ENCODE assay signal across 11 mouse cellular contexts in genomic region chr8:84182833-84183232, GRCm38 (mm10). TPM values are rescaled to one million over a fixed set of nuclear protein-coding genes. Genes with fewer than 3 reads are reported as not detected.
DNase-seq lines count a peak whose midpoint lies in the region; ATAC-seq lines count a peak whose summit lies in the region.
"Had no signal": no experiment of that assay in that cellular context is flagged by ENCODE, and none has a peak within 500 bp of the region (broad histone marks: within the 10 kb centered on the region; RNA-seq: fewer than 3 reads in every experiment).

No protein-coding gene starts in this region.

- no peaks in the 10 kb centered on the region for H3K27me3 ChIP-seq in kidney, embryonic 14.5 days (ENCODE audit: control insufficient read depth, insufficient read depth, low read length)
- H3K27me3 ChIP-seq in embryonic facial prominence, embryonic 10.5 days (replicated peaks; ENCODE audit: low read depth, poor library complexity, severe bottlenecking): peaks cover 25% of the 10 kb centered on the region
- no peaks in the 10 kb centered on the region for H3K27me3 ChIP-seq in hindbrain, embryonic 14.5 days (ENCODE audit: control insufficient read depth, insufficient read depth, low read length)
- H3K27me3 ChIP-seq in midbrain, embryonic 14.5 days (ENCODE audit: control insufficient read depth, insufficient read depth, low read length): no peaks in the 10 kb centered on the region
- H3K27me3 ChIP-seq: Patski had no signal

- peaks cover 39% of the 10 kb centered on the region for H3K4me1 ChIP-seq in kidney, embryonic 14.5 days (ENCODE audit: control insufficient read depth, insufficient read depth, low read length)
- H3K4me1 ChIP-seq in embryonic facial prominence, embryonic 10.5 days: peaks cover 76% of the 10 kb centered on the region
- H3K4me1 ChIP-seq in hindbrain, embryonic 14.5 days (replicated peaks; ENCODE audit: control insufficient read depth, insufficient read depth, low read length): peaks cover 55% of the 10 kb centered on the region
- H3K4me1 ChIP-seq in midbrain, embryonic 14.5 days (ENCODE audit: control insufficient read depth, insufficient read depth, low read length): peaks cover 62% of the 10 kb centered on the region

- WGBS in kidney, embryonic 14.5 days: 42% methylated on average over 4 of the region's 4 CpGs
- 59% methylated on average over 4 of the region's 4 CpGs for WGBS in embryonic facial prominence, embryonic 10.5 days
- 46% methylated on average over 4 of the region's 4 CpGs for WGBS in hindbrain, embryonic 14.5 days
- WGBS in midbrain, embryonic 14.5 days: 44% methylated on average over 4 of the region's 4 CpGs

- DNase-seq in kidney, adult 18-20 months: no peak
- no peak for DNase-seq in embryonic facial prominence, embryonic 10.5 days (ENCODE audit: low spot score)
- DNase-seq in hindbrain, embryonic 14.5 days (ENCODE audit: low spot score): no peak
- DNase-seq in midbrain, embryonic 14.5 days: peak; percentile 37
- DNase-seq in layer of hippocampus, adult 8-10 months (ENCODE audit: low spot score in 2 of 2): no peak
- DNase-seq in layer of hippocampus, postnatal 25 days (ENCODE audit: extremely low spot score in 1 of 2, low spot score in 1 of 2): no peak

- H3K9ac ChIP-seq in kidney, embryonic 14.5 days (ENCODE audit: low read depth, low read length): peak overlapping the region; percentile 99
- H3K9ac ChIP-seq in hindbrain, embryonic 14.5 days: peak overlapping the region; percentile 100
- peak overlapping the region; percentile 99 for H3K9ac ChIP-seq in midbrain, embryonic 14.5 days (replicated peaks; ENCODE audit: low read length)

- peak overlapping the region; percentile 94 for H3K27ac ChIP-seq in kidney, embryonic 14.5 days (ENCODE audit: low read depth, low read length)
- H3K27ac ChIP-seq in embryonic facial prominence, embryonic 10.5 days (replicated peaks): peak overlapping the region; percentile 100
- H3K27ac ChIP-seq in hindbrain, embryonic 14.5 days: peak overlapping the region; percentile 97
- peak overlapping the region; percentile 97 for H3K27ac ChIP-seq in midbrain, embryonic 14.5 days (replicated peaks; ENCODE audit: low read depth, low read length)

- H3K4me3 ChIP-seq in kidney, embryonic 14.5 days (ENCODE audit: low read length): peak overlapping the region; percentile 75
- peak overlapping the region; percentile 91 for H3K4me3 ChIP-seq in embryonic facial prominence, embryonic 10.5 days
- H3K4me3 ChIP-seq in hindbrain, embryonic 14.5 days (replicated peaks; ENCODE audit: low read length): peak overlapping the region; percentile 91
- H3K4me3 ChIP-seq in midbrain, embryonic 14.5 days (replicated peaks; ENCODE audit: low read depth, low read length): peak overlapping the region; percentile 88

- H3K4me2 ChIP-seq in kidney, embryonic 14.5 days (replicated peaks; ENCODE audit: low read depth, low read length): peak overlapping the region; percentile 84
- H3K4me2 ChIP-seq in hindbrain, embryonic 14.5 days (replicated peaks): peak overlapping the region; percentile 83
- H3K4me2 ChIP-seq in midbrain, embryonic 14.5 days (ENCODE audit: low read length): peak overlapping the region; percentile 86

- ATAC-seq in kidney, embryonic 14.5 days (ENCODE audit: low FRiP score, low TSS enrichment): no peak
- ATAC-seq in hindbrain, embryonic 14.5 days (ENCODE audit: low FRiP score): no peak
- peak; percentile 14; the same call in 1 of the 2 replicates for ATAC-seq in midbrain, embryonic 14.5 days (ENCODE audit: low FRiP score, low TSS enrichment)
- ATAC-seq in megakaryocyte-erythroid progenitor cell, adult 5-6 weeks (replicated peaks; ENCODE audit: low FRiP score, low TSS enrichment, poor library complexity, severe bottlenecking): no peak
- ATAC-seq: Patski had no signal

- no peaks in the 10 kb centered on the region for H3K36me3 ChIP-seq in kidney, embryonic 14.5 days (ENCODE audit: control insufficient read depth, insufficient read depth, low read length)
- peaks cover 27% of the 10 kb centered on the region for H3K36me3 ChIP-seq in embryonic facial prominence, embryonic 10.5 days (replicated peaks)
- 0 out of 2 replicates have a peak, but pooled peaks cover 5% of the 10 kb centered on the region for H3K36me3 ChIP-seq in hindbrain, embryonic 14.5 days (replicated peaks; ENCODE audit: control insufficient read depth, insufficient read depth)
- H3K36me3 ChIP-seq in midbrain, embryonic 14.5 days (ENCODE audit: control insufficient read depth, insufficient read depth, low read length): 0 out of 2 replicates have a peak, but pooled peaks cover 4% of the 10 kb centered on the region

- H3K9me3 ChIP-seq in kidney, embryonic 14.5 days (ENCODE audit: control insufficient read depth, low read length): no peaks in the 10 kb centered on the region
- H3K9me3 ChIP-seq in embryonic facial prominence, embryonic 10.5 days: no peaks in the 10 kb centered on the region
- no peaks in the 10 kb centered on the region for H3K9me3 ChIP-seq in hindbrain, embryonic 14.5 days (ENCODE audit: control insufficient read depth, low read length)
- no peaks in the 10 kb centered on the region for H3K9me3 ChIP-seq in midbrain, embryonic 14.5 days (ENCODE audit: control insufficient read depth, low read length)

RNA-seq across cellular contexts. Expression of gene Nanos3, which starts 2.2 kb away (rescaled TPM):
- polyA plus RNA-seq in kidney, embryonic 14.5 days (2014; fragmentation: Nextera tagmentation; extraction: Ambion mirVana): 4.3 and 5.5 TPM in 2 replicates
- polyA plus RNA-seq in embryonic facial prominence, embryonic 10.5 days (2016; fragmentation: Nextera tagmentation; extraction: Ambion mirVana): 2.4 and 3.5 TPM in 2 replicates
- polyA plus RNA-seq in hindbrain, embryonic 14.5 days (2014; fragmentation: Nextera tagmentation; extraction: Ambion mirVana): 7.8 and 10.4 TPM in 2 replicates
- polyA plus RNA-seq in midbrain, embryonic 14.5 days (2014; fragmentation: Nextera tagmentation; extraction: Ambion mirVana): 9.4 and 11.7 TPM in 2 replicates
- 1 to 10 TPM; 1.0 to 3.7 (median 2.8) TPM for total RNA-seq in layer of hippocampus, adult 8-10 months (2022)
- 1 to 10 TPM; 2.6 to 3.0 TPM for total RNA-seq in layer of hippocampus, postnatal 25 days (2021)
- 2.9 and 5.0 TPM in 2 replicates for total RNA-seq in megakaryocyte-erythroid progenitor cell, adult 5-6 weeks (2014; fragmentation: Nextera tagmentation)
- not detected in 2 replicates for total RNA-seq in megakaryocyte-erythroid progenitor cell, adult 5-6 weeks (2017)
- total RNA-seq: common myeloid progenitor, adult 5-6 weeks had no signal

RNA-seq across cellular contexts. Expression of gene 4930432K21Rik, which starts 35.0 kb away (rescaled TPM):
- 0.87 and 1.2 TPM in 2 replicates for polyA plus RNA-seq in kidney, embryonic 14.5 days (2014; fragmentation: Nextera tagmentation; extraction: Ambion mirVana)
- polyA plus RNA-seq in embryonic facial prominence, embryonic 10.5 days (2016; fragmentation: Nextera tagmentation; extraction: Ambion mirVana): 1.5 and 1.8 TPM in 2 replicates
- 1.4 TPM in 2 replicates for polyA plus RNA-seq in hindbrain, embryonic 14.5 days (2014; fragmentation: Nextera tagmentation; extraction: Ambion mirVana)
- 1.8 and 1.9 TPM in 2 replicates for polyA plus RNA-seq in midbrain, embryonic 14.5 days (2014; fragmentation: Nextera tagmentation; extraction: Ambion mirVana)
- 1 to 10 TPM; 2.1 to 3.5 (median 2.6) TPM for total RNA-seq in layer of hippocampus, adult 8-10 months (2022)
- 1 to 10 TPM; 1.4 to 2.1 TPM for total RNA-seq in layer of hippocampus, postnatal 25 days (2021)
- 0.49 and 0.50 TPM in 2 replicates for total RNA-seq in megakaryocyte-erythroid progenitor cell, adult 5-6 weeks (2014; fragmentation: Nextera tagmentation)
- total RNA-seq in megakaryocyte-erythroid progenitor cell, adult 5-6 weeks (2017): 1.1 and 1.7 TPM in 2 replicates

RNA-seq across cellular contexts. Expression of gene Cc2d1a, which starts 35.1 kb away (rescaled TPM):
- 11.7 and 17.7 TPM in 2 replicates for polyA plus RNA-seq in kidney, embryonic 14.5 days (2014; fragmentation: Nextera tagmentation; extraction: Ambion mirVana)
- polyA plus RNA-seq in embryonic facial prominence, embryonic 10.5 days (2016; fragmentation: Nextera tagmentation; extraction: Ambion mirVana): 20.4 and 21.0 TPM in 2 replicates
- 30.4 and 33.3 TPM in 2 replicates for polyA plus RNA-seq in hindbrain, embryonic 14.5 days (2014; fragmentation: Nextera tagmentation; extraction: Ambion mirVana)
- polyA plus RNA-seq in midbrain, embryonic 14.5 days (2014; fragmentation: Nextera tagmentation; extraction: Ambion mirVana): 28.9 and 33.1 TPM in 2 replicates
- total RNA-seq in layer of hippocampus, adult 8-10 months (2022): 10 to 100 TPM; 54.1 to 61.7 (median 57.8) TPM
- total RNA-seq in layer of hippocampus, postnatal 25 days (2021): 10 to 100 TPM; 52.6 to 54.0 TPM
- 8.6 and 10.7 TPM in 2 replicates for total RNA-seq in megakaryocyte-erythroid progenitor cell, adult 5-6 weeks (2014; fragmentation: Nextera tagmentation)
- 3.2 and 6.9 TPM in 2 replicates for total RNA-seq in megakaryocyte-erythroid progenitor cell, adult 5-6 weeks (2017)

RNA-seq across cellular contexts. Expression of gene Zswim4, which starts 54.0 kb away (rescaled TPM):
- 10.2 and 15.7 TPM in 2 replicates for polyA plus RNA-seq in kidney, embryonic 14.5 days (2014; fragmentation: Nextera tagmentation; extraction: Ambion mirVana)
- 37.2 and 41.7 TPM in 2 replicates for polyA plus RNA-seq in embryonic facial prominence, embryonic 10.5 days (2016; fragmentation: Nextera tagmentation; extraction: Ambion mirVana)
- polyA plus RNA-seq in hindbrain, embryonic 14.5 days (2014; fragmentation: Nextera tagmentation; extraction: Ambion mirVana): 20.0 and 20.6 TPM in 2 replicates
- 28.7 and 35.6 TPM in 2 replicates for polyA plus RNA-seq in midbrain, embryonic 14.5 days (2014; fragmentation: Nextera tagmentation; extraction: Ambion mirVana)
- total RNA-seq in layer of hippocampus, adult 8-10 months (2022): 10 to 100 TPM; 15.1 to 17.6 (median 16.6) TPM
- 10 to 100 TPM; 16.5 to 20.4 TPM for total RNA-seq in layer of hippocampus, postnatal 25 days (2021)
- total RNA-seq in megakaryocyte-erythroid progenitor cell, adult 5-6 weeks (2014; fragmentation: Nextera tagmentation): 2.8 and 4.8 TPM in 2 replicates
- 3.3 and 3.7 TPM in 2 replicates for total RNA-seq in megakaryocyte-erythroid progenitor cell, adult 5-6 weeks (2017)

RNA-seq across cellular contexts. Expression of gene Podnl1, which starts 57.0 kb away (rescaled TPM):
- polyA plus RNA-seq in kidney, embryonic 14.5 days (2014; fragmentation: Nextera tagmentation; extraction: Ambion mirVana): 0.19 and 0.34 TPM in 2 replicates
- polyA plus RNA-seq in embryonic facial prominence, embryonic 10.5 days (2016; fragmentation: Nextera tagmentation; extraction: Ambion mirVana): 0.08 and 0.12 TPM in 2 replicates
- 0.48 and 0.59 TPM in 2 replicates for polyA plus RNA-seq in hindbrain, embryonic 14.5 days (2014; fragmentation: Nextera tagmentation; extraction: Ambion mirVana)
- polyA plus RNA-seq in midbrain, embryonic 14.5 days (2014; fragmentation: Nextera tagmentation; extraction: Ambion mirVana): 0.63 and 0.68 TPM in 2 replicates
- not detected for total RNA-seq in layer of hippocampus, adult 8-10 months (2022)
- total RNA-seq in layer of hippocampus, postnatal 25 days (2021): not detected
- 0.79 TPM in 1 of 2 replicates, not detected in the other for total RNA-seq in megakaryocyte-erythroid progenitor cell, adult 5-6 weeks (2014; fragmentation: Nextera tagmentation)
- total RNA-seq in megakaryocyte-erythroid progenitor cell, adult 5-6 weeks (2017): 0.14 TPM in 1 of 2 replicates, not detected in the other
- total RNA-seq: common myeloid progenitor, adult 5-6 weeks; left cerebral cortex, adult 8-10 months had no signal
